Mouse (Mus musculus) A20 (cell line): ENCODE measurements around the gene Kcnn3.

Source experiments
- DNase-seq: peaks from one replicate; pipeline ENCODE4 v3.0.0-alpha.2; 2011; ENCODE audit warnings: low read depth, low spot score

Kcnn3 gene

GRCm38 (mm10) chr3:89519894-89520293 is at the start of gene Kcnn3:
Kcnn3 (plus strand) TSS chr3:89520164.
- peak; percentile 67 for DNase-seq

- DNase-seq = no peak
Measured at GRCm38 (mm10) chr3:89472280-89472679, 47.7 kb upstream of the Kcnn3 start.

GRCm38 (mm10) chr3:89473838-89474237 is 46.1 kb upstream of the Kcnn3 start:
- no peak for DNase-seq

DNA sequence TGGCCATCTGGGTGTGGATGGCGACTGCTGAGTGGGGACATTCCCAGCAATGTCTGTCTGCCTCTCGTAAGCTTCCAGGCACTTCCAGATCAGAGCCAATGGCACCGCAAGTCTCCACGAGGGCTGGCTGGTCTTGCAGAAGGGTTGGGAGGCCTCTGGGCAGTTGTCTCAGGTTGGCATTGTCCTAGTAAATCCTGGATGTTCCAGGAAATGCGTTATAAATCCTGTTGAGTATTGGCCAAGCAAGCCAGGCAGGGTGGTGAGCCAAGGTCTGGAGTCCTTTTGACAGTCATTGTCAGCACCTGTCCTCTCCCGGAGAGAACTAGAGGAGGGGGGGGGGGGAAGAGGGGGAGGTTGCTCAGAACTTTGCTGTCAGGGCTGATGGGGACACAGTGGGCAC is 40.9 kb upstream of the Kcnn3 start:
- DNase-seq = no peak

GRCm38 (mm10) chr3:89481488-89481887 is 38.5 kb upstream of the Kcnn3 start:
- DNase-seq = peak; percentile 82

DNA sequence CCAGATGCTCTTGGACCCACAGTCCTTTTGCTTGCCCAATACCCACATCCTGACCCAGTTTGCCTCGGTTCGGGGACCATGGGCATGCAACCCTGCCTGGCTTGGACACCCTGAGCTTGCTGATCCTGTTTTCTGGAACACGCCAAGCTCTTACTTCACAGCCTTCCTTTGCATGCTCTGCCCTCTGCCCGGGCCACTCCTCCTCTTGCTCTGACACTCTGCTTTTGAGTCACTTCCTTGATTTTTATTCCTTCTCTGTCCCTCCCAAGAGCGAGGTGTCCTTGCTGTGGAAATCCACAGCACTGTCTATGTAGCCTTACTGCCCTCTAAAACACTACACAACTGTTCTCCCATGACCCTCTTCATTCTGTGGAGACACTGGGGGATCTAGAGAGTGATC is 37.7 kb upstream of the Kcnn3 start:
- DNase-seq = peak; percentile 30

DNA sequence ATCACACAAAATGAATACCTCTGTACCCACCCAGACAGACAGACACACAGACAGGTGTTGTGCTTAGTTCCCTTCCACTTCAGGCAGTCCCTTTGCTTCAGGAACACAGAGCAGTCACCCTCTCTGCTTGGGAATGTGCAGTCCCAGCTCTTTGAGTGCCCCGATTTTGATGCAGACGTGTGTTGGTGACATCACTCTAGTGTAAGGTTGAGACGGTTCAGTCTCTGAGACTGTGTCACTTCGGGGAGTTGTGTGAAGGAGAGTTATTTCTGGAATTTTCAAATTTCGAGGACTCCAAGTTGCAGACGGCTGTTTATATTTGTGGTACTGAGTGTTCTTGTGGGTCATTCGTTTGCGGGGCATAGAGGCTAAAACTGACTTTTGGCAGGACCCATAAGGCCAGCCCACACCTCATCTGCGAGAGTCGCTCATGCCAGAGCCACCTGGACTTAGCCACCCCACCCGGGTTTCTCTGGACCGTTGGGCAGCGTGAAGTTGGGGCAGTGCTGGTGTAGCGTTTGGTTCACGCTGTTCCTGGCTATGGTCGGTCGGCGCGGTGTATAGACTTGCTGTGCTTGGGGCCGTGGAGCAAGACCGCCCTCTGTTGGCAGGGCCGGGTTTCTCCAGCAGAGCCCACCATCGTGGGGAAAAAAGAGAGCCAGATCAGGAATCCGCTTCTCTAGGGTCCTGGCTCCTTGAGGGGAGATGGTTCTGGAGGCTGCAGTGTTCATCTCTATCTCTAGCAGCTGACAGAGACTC is 35.0 kb upstream of the Kcnn3 start:
- peak; percentile 83 for DNase-seq

DNA sequence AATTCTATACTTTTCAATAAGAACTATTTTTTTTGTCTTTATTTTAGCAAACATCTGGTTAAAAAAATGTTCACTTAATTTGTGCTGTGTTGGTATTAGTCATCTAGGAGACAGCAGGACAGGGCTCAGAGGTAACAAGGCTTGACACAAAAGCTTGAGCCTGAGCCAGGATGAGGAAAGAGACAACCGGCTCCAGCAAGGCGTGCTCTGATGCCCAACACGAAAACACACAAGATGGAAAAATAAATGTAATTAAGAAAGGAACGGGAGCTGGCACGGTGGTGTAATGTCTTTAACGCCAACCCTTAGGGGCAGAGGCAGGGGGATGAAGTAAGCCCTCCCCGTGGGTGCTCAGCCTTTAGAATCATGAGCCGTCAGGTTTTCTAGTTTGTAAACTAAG is 33.9 kb upstream of the Kcnn3 start:
- DNase-seq = no peak

DNA sequence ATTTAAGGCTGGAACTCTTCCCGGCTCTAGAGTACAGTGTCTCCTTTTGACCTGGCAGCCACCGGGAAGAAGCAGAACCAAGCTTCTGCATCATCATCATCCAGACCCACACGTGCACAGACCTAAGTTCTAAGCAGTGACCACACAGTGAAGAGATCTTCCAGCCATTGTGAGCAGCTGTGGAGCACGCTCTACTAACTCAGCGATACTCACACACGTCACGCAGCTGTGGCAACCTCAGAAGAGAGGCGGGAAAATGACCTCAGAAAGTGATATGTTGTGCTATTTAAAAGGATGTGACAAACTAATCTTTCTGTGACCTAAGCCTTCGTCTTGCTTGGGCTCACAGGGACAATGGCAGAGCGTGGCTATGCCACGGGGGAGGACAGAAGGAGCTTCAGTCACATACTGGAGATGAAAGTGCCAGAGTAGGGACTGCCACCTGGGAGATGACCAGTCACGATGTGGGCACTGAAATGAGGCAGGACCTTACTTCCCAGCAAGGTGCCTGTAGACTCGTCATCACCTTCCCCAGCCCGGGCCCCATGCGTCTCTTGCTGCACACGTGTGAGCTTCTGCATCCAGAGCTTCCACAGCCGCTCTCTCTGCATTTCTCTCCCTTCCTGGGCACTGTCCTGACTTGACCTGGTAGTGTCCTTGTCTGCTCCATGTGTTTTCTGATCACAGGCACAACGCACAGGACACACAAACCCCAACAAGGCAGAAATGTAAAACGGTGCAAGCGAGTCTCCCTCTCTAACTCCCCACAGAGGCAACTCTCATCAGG is 32.9 kb upstream of the Kcnn3 start:
- DNase-seq = peak; percentile 67

DNA sequence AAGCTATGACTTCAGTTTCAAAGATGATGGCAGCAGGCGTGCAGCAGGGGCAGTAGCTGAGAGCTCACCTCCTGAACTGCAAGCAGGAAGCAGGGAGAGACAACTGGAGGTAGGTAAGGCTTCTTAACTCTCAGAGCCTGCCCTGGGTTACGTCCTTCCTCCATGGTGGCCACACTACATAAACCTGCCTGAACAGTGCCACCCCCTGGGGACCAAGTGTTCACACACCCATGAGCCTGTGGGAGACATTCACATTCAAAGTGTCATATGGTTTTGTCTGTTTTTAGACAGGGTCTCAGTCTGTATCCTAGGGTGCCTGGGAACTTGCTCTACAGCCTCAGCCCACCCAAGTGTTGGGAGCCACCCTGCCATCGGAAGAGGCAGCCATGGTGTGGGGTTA is 29.2 kb upstream of the Kcnn3 start:
- DNase-seq = peak; percentile 28

DNA sequence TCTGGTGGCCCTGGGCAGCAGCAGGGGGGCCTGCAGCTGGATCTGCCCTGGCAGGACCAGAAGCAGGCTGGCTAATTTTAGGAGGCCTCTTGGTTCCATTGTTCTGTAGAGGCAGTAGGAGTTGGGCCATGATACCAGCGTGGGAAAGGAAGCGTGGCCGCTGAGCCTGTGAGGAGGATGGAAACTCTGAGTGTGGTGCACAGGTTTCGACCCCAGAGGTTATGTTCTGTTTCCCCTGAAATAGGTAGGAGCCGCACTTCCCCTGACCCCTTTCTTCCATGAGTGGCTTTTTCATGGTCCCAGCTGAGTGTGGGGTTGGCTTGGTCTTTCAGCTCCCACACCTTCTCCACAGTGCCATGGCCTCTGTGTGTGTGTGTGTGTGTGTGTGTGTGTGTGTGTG is 28.4 kb upstream of the Kcnn3 start:
- no peak for DNase-seq

- no peak for DNase-seq
Measured at GRCm38 (mm10) chr3:89492701-89493151, 27.2 kb upstream of the Kcnn3 start.

DNA sequence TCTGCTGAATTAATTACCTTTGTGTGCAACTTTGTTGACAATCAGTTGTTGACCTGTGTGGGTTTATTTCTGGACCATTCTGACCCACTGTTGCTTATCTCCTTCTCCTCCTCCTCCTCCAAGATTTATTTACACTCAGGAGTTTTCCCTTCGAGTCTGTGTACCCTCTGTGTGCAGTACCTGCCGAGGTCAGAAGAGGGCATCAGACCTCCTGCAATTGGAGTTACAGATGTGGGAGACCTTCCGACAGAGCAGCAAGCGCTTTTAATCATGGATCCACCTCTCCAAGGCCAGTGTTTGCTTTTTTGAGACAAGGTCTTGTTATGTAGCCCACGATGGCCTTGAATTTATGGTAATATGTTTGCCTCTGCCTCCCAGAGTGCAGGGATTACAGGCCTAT is 25.3 kb upstream of the Kcnn3 start:
- no peak for DNase-seq

- DNase-seq = no peak
Measured at GRCm38 (mm10) chr3:89496366-89496765, 23.6 kb upstream of the Kcnn3 start.

- no peak for DNase-seq
Measured at GRCm38 (mm10) chr3:89499696-89500095, 20.3 kb upstream of the Kcnn3 start.

GRCm38 (mm10) chr3:89501486-89501885 is 18.5 kb upstream of the Kcnn3 start:
- peak; percentile 26 for DNase-seq

GRCm38 (mm10) chr3:89502551-89502950 is 17.4 kb upstream of the Kcnn3 start:
- no peak for DNase-seq

- peak; percentile 38 for DNase-seq
Measured at GRCm38 (mm10) chr3:89508041-89508440, 11.9 kb upstream of the Kcnn3 start.

- peak; percentile 54 for DNase-seq
Measured at GRCm38 (mm10) chr3:89510979-89511378, 9.0 kb upstream of the Kcnn3 start.

GRCm38 (mm10) chr3:89511400-89511799 is 8.6 kb upstream of the Kcnn3 start:
- DNase-seq = no peak

GRCm38 (mm10) chr3:89512225-89512624 is 7.7 kb upstream of the Kcnn3 start:
- DNase-seq = peak; percentile 55

- no peak for DNase-seq
Measured at GRCm38 (mm10) chr3:89515444-89515843, 4.5 kb upstream of the Kcnn3 start.

- no peak for DNase-seq
Measured at GRCm38 (mm10) chr3:89516321-89516720, 3.6 kb upstream of the Kcnn3 start.
